8 mouse cellular contexts compared by ENCODE assay signal in genomic region chr1:38934668-38935067, GRCm38 (mm10). TPM values are rescaled to one million over a fixed set of nuclear protein-coding genes. Genes with fewer than 3 reads are reported as not detected.
DNase-seq lines count a peak whose midpoint lies in the region; TF ChIP-seq lines count a peak whose summit lies in the region.

No protein-coding gene starts in this region.

- DNase-seq in kidney, postnatal 14 days = peak; percentile 3
- no peak for DNase-seq in kidney, postnatal 25 days
- peak; percentile 34 for DNase-seq in CD4-positive helper T cell, adult 2 months (ENCODE audit: low read depth, low spot score)
- peak; percentile 79 for DNase-seq in R1 (ENCODE audit: low read depth, low spot score)
- peak; percentile 64 for DNase-seq in retina, postnatal 1 day
- no peak for DNase-seq in right cerebral cortex, postnatal 25 days
- DNase-seq in c-Kit-positive CD71-positive TER-119-positive erythroid progenitor cells, embryonic 14.5 days (ENCODE audit: low spot score) = no peak

- H3K4me1 ChIP-seq in cortical plate, adult 2 months (ENCODE audit: control insufficient read depth, insufficient read depth, low read length) = no peaks in the 10 kb centered on the region

- TF ChIP-seq CTCF in cortical plate, adult 2 months (IDR thresholded peaks at IDR 0.05; ENCODE audit: extremely low read depth, insufficient read depth, low read length) = peak; percentile 35

- no peak overlapping the region for H3K4me3 ChIP-seq in cortical plate, adult 2 months (ENCODE audit: insufficient read depth, low read length)

- TF ChIP-seq POLR2A in cortical plate, adult 2 months (IDR thresholded peaks at IDR 0.05; ENCODE audit: extremely low read depth, insufficient read depth, low read length) = no peak

- H3K27ac ChIP-seq in cortical plate, adult 2 months (ENCODE audit: insufficient read depth, low read length) = no peak overlapping the region

RNA-seq across cellular contexts. Expression of gene Nms, which starts 4.3 kb away (rescaled TPM):
- polyA plus RNA-seq in cortical plate, adult 2 months (2012; rRNA removed) = not detected in 2 replicates

RNA-seq across cellular contexts. Expression of gene Chst10, which starts 36.7 kb away (rescaled TPM):
- 29.1 and 29.9 TPM in 2 replicates for polyA plus RNA-seq in cortical plate, adult 2 months (2012; rRNA removed)

RNA-seq across cellular contexts. Expression of gene Pdcl3, which starts 50.7 kb away (rescaled TPM):
- polyA plus RNA-seq in cortical plate, adult 2 months (2012; rRNA removed) = 42.9 and 43.2 TPM in 2 replicates

Comparison
In these comparisons a context has a peak if more than half of its experiments do, and no peak if none do; other contexts are left out.
1. DNase-seq: peak in kidney, postnatal 14 days (single experiment), CD4-positive helper T cell, adult 2 months (single experiment), R1 (single experiment) and retina, postnatal 1 day (single experiment); none in kidney, postnatal 25 days (0 of 2), right cerebral cortex, postnatal 25 days (single experiment) and c-Kit-positive CD71-positive TER-119-positive erythroid progenitor cells, embryonic 14.5 days (single experiment).